Mouse (Mus musculus) left cerebral cortex, adult 2 months (tissue): ENCODE data around the gene Ntpcr. TPM values are rescaled to one million over a fixed set of nuclear protein-coding genes. Genes with fewer than 3 reads are reported as not detected.

ENCODE experiments used
- DNase-seq, 2 experiments: peaks; one replicate each; pipeline ENCODE4 v3.0.0; 2021 to 2022; ENCODE audit warnings: low spot score in 2 of 2, mixed read lengths in 1 of 2; ENCODE audit errors: extremely low spot score in 1 of 2
- H3K27ac ChIP-seq: fragments of 200-600 bp; 2 replicates; pipeline ENCODE4 v1.8.1; 2022
- H3K4me3 ChIP-seq: fragments of 200-600 bp; 2 replicates; pipeline ENCODE4 v1.8.1; 2022
- CTCF ChIP-seq: fragments of 200-600 bp; IDR thresholded peaks from 2 replicates; pipeline ENCODE4 v1.8.1; 2022; ENCODE audit warnings: antibody characterized with exemption, mild to moderate bottlenecking, moderate library complexity
- intact Hi-C: fragments of 180-260 bp; cut with DNase I; formaldehyde crosslinking; loops from one replicate; pipeline ENCODE4 v1.15.1; 2025
- long read RNA-seq, 2 experiments: library from polyadenylated mRNA; stranded (forward); transcript quantifications; one replicate each; pipeline ENCODE4 v2.0.0; 2021; ENCODE audit warnings: borderline mapping rate in 2 of 2
- total RNA-seq, 2 experiments: library from RNA; stranded (reverse); gene quantifications; 2 replicates each; pipeline ENCODE4 v1.2.3; 2021

Gene Ntpcr
- 10 to 100 TPM; 23.3 to 23.7 TPM for total RNA-seq
- long read RNA-seq, experiment 1, transcript Ntpcr-201 (5 exons, 1,155 nt), result major isoform, 9 of 20 reads
- long read RNA-seq, experiment 1, partial matches to known transcripts, result 2 of 20 reads
- long read RNA-seq, experiment 1, other reads (novel, unspliced or antisense), result 8 of 20 reads
- long read RNA-seq, experiment 2, transcript Ntpcr-201 (5 exons, 1,155 nt), result major isoform, 5 of 16 reads
- long read RNA-seq, experiment 2, partial matches to known transcripts, result 1 of 16 reads
- long read RNA-seq, experiment 2, other reads (novel, unspliced or antisense), result 10 of 16 reads

GRCm38 (mm10) chr8:125729746-125730145, at the start of gene Ntpcr:
Ntpcr (plus strand) TSS chr8:125729963.
- Histone ChIP-seq H3K4me3 (no peak within 1 kb of the TSS), H3K27ac (no peak within 1 kb of the TSS)
- no peak for DNase-seq
- no peak for TF ChIP-seq CTCF
- intact Hi-C loops, result loop anchor here (5.0 to 10.0 kb wide), 2 partner anchors 157 to 545 kb away; no protein-coding TSS in a partner anchor

GRCm38 (mm10) chr8:125680851-125681408, 48.8 kb upstream of the Ntpcr start:
- TF ChIP-seq CTCF, result no peak
- Histone ChIP-seq H3K27ac (no peak overlapping the region), H3K4me3 (no peak overlapping the region)
- no peak for DNase-seq
- intact Hi-C loops, result no loop called here

- no peak overlapping the region for H3K4me3 ChIP-seq
- no peak for DNase-seq
- no peak overlapping the region for H3K27ac ChIP-seq
- no peak for TF ChIP-seq CTCF
- intact Hi-C loops, result no loop called here
Observed at GRCm38 (mm10) chr8:125685216-125685760, 44.5 kb upstream of the Ntpcr start.

- DNase-seq, result no peak
- intact Hi-C loops, result no loop called here
- TF ChIP-seq CTCF, result no peak
- Histone ChIP-seq H3K27ac (no peak overlapping the region), H3K4me3 (no peak overlapping the region)
Observed at GRCm38 (mm10) chr8:125686221-125686865, 43.4 kb upstream of the Ntpcr start.

- no peak for TF ChIP-seq CTCF
- intact Hi-C loops, result no loop called here
- Histone ChIP-seq H3K27ac (no peak overlapping the region), H3K4me3 (no peak overlapping the region)
- no peak for DNase-seq
Observed at GRCm38 (mm10) chr8:125690166-125690915, 39.4 kb upstream of the Ntpcr start.

- intact Hi-C loops, result no loop called here
- TF ChIP-seq CTCF, result no peak
- DNase-seq, result no peak
- no peak overlapping the region for H3K27ac ChIP-seq
- H3K4me3 ChIP-seq, result no peak overlapping the region
Observed at GRCm38 (mm10) chr8:125690961-125691360, 38.8 kb upstream of the Ntpcr start.

- no peak overlapping the region for H3K4me3 ChIP-seq
- no peak for DNase-seq
- intact Hi-C loops, result no loop called here
- no peak for TF ChIP-seq CTCF
- H3K27ac ChIP-seq, result no peak overlapping the region
Observed at GRCm38 (mm10) chr8:125692447-125692846, 37.3 kb upstream of the Ntpcr start.

GRCm38 (mm10) chr8:125693197-125693596, 36.6 kb upstream of the Ntpcr start:
- TF ChIP-seq CTCF, result no peak
- intact Hi-C loops, result no loop called here
- Histone ChIP-seq H3K27ac (no peak overlapping the region), H3K4me3 (no peak overlapping the region)
- DNase-seq, result no peak

GRCm38 (mm10) chr8:125695951-125696350, 33.8 kb upstream of the Ntpcr start:
- H3K27ac ChIP-seq, result no peak overlapping the region
- intact Hi-C loops, result no loop called here
- no peak for TF ChIP-seq CTCF

GRCm38 (mm10) chr8:125699391-125700025, 30.3 kb upstream of the Ntpcr start:
- no peak for TF ChIP-seq CTCF
- Histone ChIP-seq H3K4me3 (no peak overlapping the region), H3K27ac (no peak overlapping the region)
- no peak for DNase-seq
- intact Hi-C loops, result no loop called here

More at GRCm38 (mm10) chr8:125695951-125696350, 33.8 kb upstream of the Ntpcr start:
- DNase-seq, result no peak
- H3K4me3 ChIP-seq, result no peak overlapping the region

GRCm38 (mm10) chr8:125700407-125700806, 29.4 kb upstream of the Ntpcr start:
- intact Hi-C loops, result no loop called here
- Histone ChIP-seq H3K27ac (no peak overlapping the region), H3K4me3 (no peak overlapping the region)
- no peak for DNase-seq
- TF ChIP-seq CTCF, result no peak
